Mouse (Mus musculus) liver, embryonic 16.5 days (tissue): ENCODE results near the gene 2510009E07Rik. TPM values are rescaled to one million over a fixed set of nuclear protein-coding genes. Genes with fewer than 3 reads are reported as not detected.
"Not testable (repeated sequence)": the region's sequence is repeated elsewhere in the genome, so short reads cannot be mapped to it uniquely, and the experiment has no call there.

ENCODE experiments used
- ATAC-seq: fragments of 200-750 bp; cut with Nextera tagmentation; 2 replicates; pipeline ENCODE4 v1.8.0; 2017; ENCODE audit warnings: low read depth, mild to moderate bottlenecking, moderate number of reproducible peaks, moderate library complexity
- H3K27ac ChIP-seq: fragments of 300-500 bp; sonication (generic); 2 replicates; pipeline ENCODE4 v1.5.1; 2014; ENCODE audit warnings: mild to moderate bottlenecking, low read length
- H3K27me3 ChIP-seq: fragments of 300-500 bp; sonication (generic); 2 replicates; pipeline ENCODE4 v1.6.1; 2014; ENCODE audit warnings: low read depth, low read length, mixed read lengths; ENCODE audit not compliant: control insufficient read depth, insufficient read depth
- H3K36me3 ChIP-seq: fragments of 300-500 bp; sonication (generic); 2 replicates; pipeline ENCODE4 v1.6.1; 2014; ENCODE audit warnings: mild to moderate bottlenecking; ENCODE audit not compliant: control insufficient read depth, insufficient read depth
- H3K4me1 ChIP-seq: fragments of 300-500 bp; sonication (generic); 2 replicates; pipeline ENCODE4 v1.6.1; 2014; ENCODE audit warnings: low read depth, low read length, mixed read lengths; ENCODE audit not compliant: control insufficient read depth
- H3K4me2 ChIP-seq: fragments of 300-500 bp; sonication (generic); 2 replicates; pipeline ENCODE4 v1.6.1; 2014; ENCODE audit warnings: low read depth, low read length, mixed read lengths
- H3K4me3 ChIP-seq: fragments of 300-500 bp; sonication (generic); 2 replicates; pipeline ENCODE4 v1.5.1; 2014; ENCODE audit warnings: low read depth, mild to moderate bottlenecking, low read length
- H3K9ac ChIP-seq: fragments of 300-500 bp; sonication (generic); 2 replicates; pipeline ENCODE4 v1.6.1; 2014; ENCODE audit warnings: low read depth, low read length
- H3K9me3 ChIP-seq: fragments of 300-500 bp; sonication (generic); replicated peaks from 2 replicates; pipeline ENCODE4 v1.6.1; 2016; ENCODE audit warnings: low read length; ENCODE audit not compliant: control insufficient read depth
- WGBS: fragments of 180-500 bp; shearing (Covaris S2); extraction: QIAGEN DNeasy Blood & Tissue Kit; methylation state at CpG from one replicate; pipeline ENCODE4 v1.1.7; 2014; ENCODE audit not compliant: insufficient replicate concordance; 5-methylcytosine and 5-hydroxymethylcytosine counted together
- polyA plus RNA-seq: library from polyadenylated mRNA; unstranded; fragments of >200 nt; fragmentation: Nextera tagmentation; extraction: Ambion mirVana; gene quantifications from 2 replicates; pipeline ENCODE4 v1.2.1, GENCODE M21; 2015

The 2510009E07Rik gene
- polyA plus RNA-seq, 1 experiment from 2014 or later: 3.2 TPM

DNA sequence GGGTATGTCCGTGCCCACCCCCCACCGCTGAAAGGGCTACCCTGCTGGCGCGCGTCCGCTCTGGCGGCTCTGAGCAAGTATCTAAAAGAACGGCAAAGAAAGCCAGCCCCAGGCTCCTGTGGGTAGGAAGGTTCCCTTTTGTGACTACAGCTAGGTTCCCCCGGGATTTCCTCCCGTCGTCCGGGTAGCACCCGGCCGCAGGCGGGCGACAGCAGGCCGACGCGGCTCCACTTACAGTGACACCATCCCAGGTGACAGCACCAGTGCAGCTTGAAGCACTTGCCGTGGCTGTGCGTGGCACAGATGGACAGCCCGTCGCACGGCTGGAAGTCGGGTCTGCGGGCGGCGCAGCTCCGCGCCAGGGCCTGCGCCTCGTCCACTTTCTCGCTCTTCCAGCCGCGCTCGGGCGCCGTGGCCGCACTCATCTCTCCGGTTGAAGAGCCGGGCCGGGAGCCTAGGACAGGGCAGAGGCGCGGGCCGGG lies 443 bp downstream of the 2510009E07Rik start:
- H3K4me1 ChIP-seq: no peaks in the 10 kb centered on the region
- H3K4me2 ChIP-seq: peak overlapping the region; percentile 75
- H3K9me3 ChIP-seq: no peaks in the 10 kb centered on the region
- H3K27ac ChIP-seq: peak overlapping the region; percentile 52
- peak; percentile 56 for ATAC-seq
- H3K9ac ChIP-seq: peak overlapping the region; percentile 65
- peak overlapping the region; percentile 66 for H3K4me3 ChIP-seq
- H3K27me3 ChIP-seq: peaks cover 26% of the 10 kb centered on the region
- no peaks in the 10 kb centered on the region for H3K36me3 ChIP-seq
- under 1% methylated on average over 45 of the region's 45 CpGs for WGBS

DNA sequence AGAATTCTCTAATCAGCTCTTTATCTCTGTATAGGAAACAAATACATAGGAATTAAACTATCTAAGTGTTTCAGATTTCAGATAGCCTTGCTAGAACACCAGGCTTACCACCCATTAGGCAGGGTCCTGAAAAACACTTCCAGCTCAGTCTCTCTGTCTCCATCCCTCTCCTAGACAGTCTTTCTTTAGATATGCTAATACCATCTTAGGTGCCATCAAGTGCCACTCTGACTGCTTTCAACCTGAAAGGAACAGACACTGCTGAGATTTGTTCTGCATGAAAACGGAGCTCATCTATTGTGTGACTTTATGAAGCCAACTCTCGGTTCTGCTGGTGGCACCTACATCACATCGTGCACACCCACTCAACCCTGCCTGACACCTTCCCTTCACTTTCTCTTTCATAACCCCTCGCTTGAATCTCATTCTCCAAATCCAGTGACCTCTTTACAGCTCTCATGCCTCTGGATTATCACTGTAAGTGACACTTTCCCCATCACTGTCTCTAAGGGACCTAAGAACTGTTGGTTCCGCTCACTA lies 4.2 kb downstream of the 2510009E07Rik start:
- H3K9ac ChIP-seq: no peak overlapping the region
- H3K4me2 ChIP-seq: no peak overlapping the region
- 52% methylated on average over 5 of the region's 5 CpGs for WGBS
- no peak overlapping the region for H3K27ac ChIP-seq
- H3K27me3 ChIP-seq: peaks cover 23% of the 10 kb centered on the region
- ATAC-seq: no peak
- no peaks in the 10 kb centered on the region for H3K4me1 ChIP-seq
- H3K9me3 ChIP-seq: no peaks in the 10 kb centered on the region
- no peaks in the 10 kb centered on the region for H3K36me3 ChIP-seq
- H3K4me3 ChIP-seq: no peak overlapping the region

DNA sequence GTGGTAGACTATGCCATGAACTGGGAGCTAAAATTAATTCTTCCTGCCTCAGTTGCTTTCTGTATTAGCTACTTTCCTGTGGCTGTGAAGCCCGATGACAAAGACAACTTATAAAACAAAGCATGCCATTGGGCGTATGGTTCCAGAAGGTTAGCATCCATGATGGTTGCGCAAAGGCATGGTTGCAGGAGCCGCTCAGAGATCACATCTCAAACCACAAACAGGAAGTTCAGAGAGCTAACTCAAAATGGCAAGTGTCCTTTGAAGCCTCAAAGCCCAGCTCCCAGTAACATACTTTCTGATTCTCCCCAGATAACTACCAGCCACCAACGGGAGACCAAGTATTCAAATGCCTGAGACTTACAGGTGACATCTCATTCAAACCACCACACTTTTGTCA lies 5.3 kb downstream of the 2510009E07Rik start:
- no peak for ATAC-seq
- WGBS: 29% methylated on average over 5 of the region's 5 CpGs
- no peaks in the 10 kb centered on the region for H3K4me1 ChIP-seq

DNA sequence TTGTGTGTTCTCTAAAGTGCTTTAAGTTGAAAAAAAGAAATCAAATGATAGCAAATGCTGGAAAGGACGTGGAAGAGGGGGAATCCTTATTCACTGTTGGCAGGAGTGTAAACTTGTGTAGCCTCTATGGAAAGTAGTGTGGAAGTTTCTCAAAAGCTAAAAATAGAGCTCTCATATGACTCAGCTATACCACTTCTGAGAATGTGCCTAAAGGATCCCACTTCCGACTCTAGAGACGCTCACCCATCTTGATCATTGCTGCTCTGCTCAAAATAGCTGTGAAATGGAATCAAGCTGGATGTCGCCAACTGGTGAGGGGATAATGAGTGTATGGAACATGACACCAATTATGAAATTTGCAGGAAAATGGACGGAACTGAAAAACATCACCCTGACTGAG lies 7.1 kb downstream of the 2510009E07Rik start:
- no peak overlapping the region for H3K4me2 ChIP-seq
- no peaks in the 10 kb centered on the region for H3K36me3 ChIP-seq
- no peak for ATAC-seq
- no peak overlapping the region for H3K9ac ChIP-seq
- no peaks in the 10 kb centered on the region for H3K4me1 ChIP-seq
- WGBS: 60% methylated on average over 5 of the region's 5 CpGs
- H3K4me3 ChIP-seq: no peak overlapping the region
- peaks cover 1% of the 10 kb centered on the region; the same call in 1 of the 2 replicates for H3K27me3 ChIP-seq
- no peak overlapping the region for H3K27ac ChIP-seq
- no peaks in the 10 kb centered on the region for H3K9me3 ChIP-seq

More for the DNA sequence above, 5.3 kb downstream of the 2510009E07Rik start:
- Histone ChIP-seq H3K9ac (no peak overlapping the region), H3K9me3 (no peaks in the 10 kb centered on the region), H3K4me3 (no peak overlapping the region), H3K27me3 (peaks cover 11% of the 10 kb centered on the region), H3K4me2 (no peak overlapping the region), H3K36me3 (no peaks in the 10 kb centered on the region), H3K27ac (no peak overlapping the region)

DNA sequence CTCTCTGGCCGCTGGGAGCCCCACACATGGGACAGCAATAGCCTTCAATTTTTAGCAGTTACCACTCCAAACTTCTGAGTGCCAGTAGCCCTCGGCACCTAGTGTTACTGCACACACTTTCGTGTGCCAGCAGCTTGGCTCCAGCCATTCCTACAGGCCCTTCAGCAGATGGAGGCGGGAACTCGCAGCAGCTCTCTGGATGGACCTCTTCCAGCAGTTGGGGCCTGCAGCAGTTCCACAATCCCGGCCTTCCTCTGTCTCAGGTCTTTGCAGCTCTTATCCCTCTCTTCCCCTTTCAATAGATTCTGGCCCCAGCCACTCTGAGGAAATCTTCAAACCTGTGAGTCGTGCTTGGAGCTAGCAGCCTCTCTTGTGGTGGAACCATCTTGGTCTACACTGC lies 17.7 kb downstream of the 2510009E07Rik start:
- 69% methylated on average over 7 of the region's 7 CpGs for WGBS
- Histone ChIP-seq H3K9ac (no peak overlapping the region), H3K27me3 (no peaks in the 10 kb centered on the region), H3K4me2 (no peak overlapping the region), H3K4me3 (no peak overlapping the region), H3K9me3 (no peaks in the 10 kb centered on the region), H3K4me1 (no peaks in the 10 kb centered on the region), H3K36me3 (no peaks in the 10 kb centered on the region), H3K27ac (no peak overlapping the region)
- ATAC-seq: no peak

DNA sequence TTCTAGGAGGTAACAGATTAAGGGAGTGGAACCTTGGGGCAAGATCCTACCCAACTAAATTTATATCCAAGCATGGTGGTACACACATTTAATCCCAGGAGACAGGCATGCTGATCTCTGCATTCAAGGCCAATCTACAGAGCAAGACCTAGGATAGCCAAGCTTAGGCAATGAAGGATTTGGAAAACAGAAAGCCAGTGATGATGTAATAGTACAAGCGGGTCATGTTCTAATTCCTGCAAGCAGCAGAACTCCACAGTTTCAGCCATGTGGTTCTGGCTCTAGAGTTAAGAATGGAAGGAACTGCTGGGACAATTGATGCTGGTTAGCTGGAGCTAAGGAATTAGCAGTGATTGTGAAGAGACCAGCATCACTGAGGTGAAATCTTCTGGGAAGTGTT lies 20.8 kb downstream of the 2510009E07Rik start:
- H3K36me3 ChIP-seq, H3K4me3 ChIP-seq, H3K27ac ChIP-seq, H3K27me3 ChIP-seq, ATAC-seq, H3K4me1 ChIP-seq, H3K4me2 ChIP-seq, H3K9me3 ChIP-seq, H3K9ac ChIP-seq: not testable (repeated sequence)
- 76% methylated on average over 1 of the region's 1 CpGs for WGBS

DNA sequence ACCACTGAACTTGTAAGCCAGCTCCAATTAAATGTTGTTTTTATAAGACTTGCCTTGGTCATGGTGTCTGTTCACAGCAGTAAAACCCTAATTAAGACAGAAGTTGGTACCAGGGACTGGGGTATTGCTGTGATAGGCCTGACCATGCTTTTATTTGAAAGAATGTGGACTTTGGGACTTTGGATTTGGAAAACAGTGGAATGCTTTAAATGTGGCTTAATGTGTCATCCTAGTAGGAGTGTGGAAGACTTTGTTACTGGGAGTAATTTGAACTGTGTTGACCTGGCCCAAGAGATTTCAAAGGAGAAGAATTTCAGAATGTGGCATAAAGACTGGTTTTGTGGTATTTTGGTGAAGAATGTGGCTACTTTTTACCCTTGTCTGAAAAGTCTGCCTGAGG lies 21.4 kb downstream of the 2510009E07Rik start:
- H3K36me3 ChIP-seq, H3K9me3 ChIP-seq, H3K27me3 ChIP-seq, H3K9ac ChIP-seq, H3K4me3 ChIP-seq, H3K4me1 ChIP-seq, H3K4me2 ChIP-seq, ATAC-seq, H3K27ac ChIP-seq: not testable (repeated sequence)

DNA sequence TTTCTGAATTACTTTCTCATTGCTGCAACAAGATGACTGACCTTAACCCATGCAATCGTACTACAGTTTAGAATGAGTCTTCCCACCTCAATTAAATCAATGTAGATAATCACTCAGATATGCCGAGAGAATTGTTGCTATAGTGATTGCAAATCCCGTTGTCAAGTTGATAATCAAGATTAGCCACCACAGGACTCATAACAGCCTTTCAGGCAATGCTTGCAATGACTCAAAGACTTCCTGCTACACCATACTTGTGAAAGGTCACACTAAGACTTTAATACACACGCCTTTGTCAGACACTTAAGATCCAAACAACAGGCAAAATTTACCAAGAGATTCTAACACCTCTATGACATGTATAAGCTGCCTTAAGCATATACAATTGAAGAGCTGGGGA lies 22.6 kb downstream of the 2510009E07Rik start:
- no peaks in the 10 kb centered on the region for H3K36me3 ChIP-seq
- no peaks in the 10 kb centered on the region for H3K4me1 ChIP-seq
- H3K9me3 ChIP-seq: no peaks in the 10 kb centered on the region
- ATAC-seq: no peak
- no peak overlapping the region for H3K9ac ChIP-seq
- no peak overlapping the region for H3K4me3 ChIP-seq
- H3K27ac ChIP-seq: no peak overlapping the region
- WGBS: 52% methylated on average over 4 of the region's 4 CpGs
- no peaks in the 10 kb centered on the region for H3K27me3 ChIP-seq
- H3K4me2 ChIP-seq: no peak overlapping the region

DNA sequence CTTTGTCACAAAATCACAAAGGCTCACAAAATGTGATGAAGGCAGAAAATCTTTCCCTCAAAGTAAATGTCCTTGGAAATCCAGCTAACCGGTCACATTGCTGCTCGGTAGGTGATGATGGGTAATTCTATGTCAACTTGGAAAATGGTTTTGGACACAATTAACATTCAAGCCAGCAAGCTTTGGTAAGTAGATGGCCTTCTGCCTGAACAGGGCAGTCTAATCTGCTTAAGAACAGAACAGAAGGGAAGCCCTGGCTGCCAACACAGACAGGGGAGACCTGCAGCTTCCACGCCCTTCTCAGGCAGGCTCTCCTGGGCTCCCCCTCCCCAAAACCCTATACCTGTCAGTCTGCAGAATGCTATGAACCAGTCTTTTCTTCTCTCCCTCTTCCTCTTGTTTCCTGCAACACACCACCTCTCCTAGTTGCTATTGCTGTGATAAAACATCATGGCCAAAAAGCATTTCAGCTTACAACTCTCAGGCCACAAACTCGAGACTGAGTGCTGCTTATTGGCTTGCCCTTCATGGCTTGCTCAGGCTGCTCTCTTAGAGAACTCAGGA lies 29.0 kb downstream of the 2510009E07Rik start:
- Histone ChIP-seq H3K9me3 (no peaks in the 10 kb centered on the region), H3K4me1 (no peaks in the 10 kb centered on the region), H3K4me2 (no peak overlapping the region), H3K9ac (no peak overlapping the region), H3K27ac (no peak overlapping the region), H3K36me3 (no peaks in the 10 kb centered on the region), H3K4me3 (no peak overlapping the region), H3K27me3 (no peaks in the 10 kb centered on the region)
- WGBS: 41% methylated on average over 4 of the region's 4 CpGs
- ATAC-seq: no peak
